Mouse (Mus musculus): ENCODE measurements around the gene E2f1.

GRCm38 (mm10) chr2:154576876-154577743, 7.4 kb upstream of the E2f1 start:
- TF ChIP-seq POLR2A (IDR thresholded peaks at IDR 0.05; ENCODE audit: borderline replicate concordance, control insufficient read depth, low read depth, low read length) (no peak), CTCF (IDR thresholded peaks at IDR 0.05; ENCODE audit: control insufficient read depth, insufficient read depth, low read length) (no peak)

Data from bone marrow, adult 2 months (tissue).